Mouse (Mus musculus): ENCODE results near the gene Ndfip2. TPM values are rescaled to one million over a fixed set of nuclear protein-coding genes. Genes with fewer than 3 reads are reported as not detected.

The Ndfip2 gene
- total and polyA plus RNA-seq, 3 experiments: 13.7 to 26.3 TPM; not detected in 1

DNA sequence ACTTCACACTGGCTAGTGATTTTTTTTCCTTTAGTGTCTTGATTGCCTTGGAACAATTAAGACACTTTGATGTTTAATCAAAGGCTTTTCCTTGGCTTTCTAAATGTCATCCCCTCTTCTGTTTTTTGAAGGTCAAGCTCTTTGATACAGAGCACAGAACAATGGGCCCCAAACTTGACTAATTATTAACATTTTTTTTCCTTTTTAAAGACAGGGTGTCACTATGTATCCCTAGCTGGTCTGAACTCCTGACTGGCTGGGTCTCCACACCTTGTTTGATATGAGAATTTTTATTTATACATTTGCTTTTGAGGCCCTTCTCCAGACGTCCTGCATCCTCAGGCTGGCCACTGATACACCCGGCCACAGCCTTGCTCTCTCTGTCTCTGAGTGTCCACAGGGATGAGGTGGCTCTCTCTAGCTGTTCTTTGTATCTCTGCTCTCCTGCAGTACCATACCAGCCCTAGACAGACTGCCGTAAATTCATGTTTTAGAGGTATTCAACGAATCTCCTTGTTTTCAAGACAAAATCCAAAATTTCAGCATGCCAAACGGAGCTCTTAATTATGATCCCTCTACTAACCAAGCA, 19.8 kb upstream of the Ndfip2 start:
- Histone ChIP-seq H3K27ac (ENCODE audit: control insufficient read depth, low read depth, low read length) (no peak overlapping the region), H3K4me1 (ENCODE audit: control insufficient read depth in 1 of 2, insufficient read depth in 2 of 2, low read length in 2 of 2) (no peaks in the 10 kb centered on the region), H3K27me3 (ENCODE audit: control insufficient read depth in 1 of 2, insufficient read depth in 2 of 2, low read length in 2 of 2) (no peaks in the 10 kb centered on the region), H3K4me3 (ENCODE audit: control insufficient read depth in 1 of 2, insufficient read depth in 1 of 2, low read depth in 2 of 2, low read length in 2 of 2) (no peak overlapping the region), H3K9me3 (replicated peaks; ENCODE audit: insufficient read depth, low read length) (no peaks in the 10 kb centered on the region), H3K79me2 (ENCODE audit: control insufficient read depth, insufficient read depth, low read length, poor library complexity) (no peaks in the 10 kb centered on the region), H3K9ac (ENCODE audit: control insufficient read depth, low read depth, low read length, poor library complexity, severe bottlenecking) (no peak overlapping the region), H3K36me3 (ENCODE audit: control insufficient read depth in 1 of 2, insufficient read depth in 2 of 2, low read length in 2 of 2) (no peaks in the 10 kb centered on the region)
- TF ChIP-seq ELF1 (IDR thresholded peaks at IDR 0.05; ENCODE audit: low read depth, low read length) (no peak), MXI1 (IDR thresholded peaks at IDR 0.05; ENCODE audit: low read depth, low read length) (no peak), ZKSCAN1 (IDR thresholded peaks at IDR 0.05; ENCODE audit: low read depth, low read length) (no peak), SMC3 (IDR thresholded peaks at IDR 0.05; ENCODE audit: low read depth, low read length) (no peak), ZMIZ1 (IDR thresholded peaks at IDR 0.05; ENCODE audit: low read depth, low read length) (no peak), KAT2A (conservative IDR thresholded peaks at IDR 0.05; ENCODE audit: low read depth, low read length) (no peak), MYB (IDR thresholded peaks at IDR 0.05; ENCODE audit: low read depth, low read length) (no peak), HCFC1 (IDR thresholded peaks at IDR 0.05; ENCODE audit: low read depth, low read length) (no peak), NELFE (IDR thresholded peaks at IDR 0.05; ENCODE audit: low read depth, low read length) (no peak)
- DNase-seq (ENCODE audit: low read depth, low spot score): no peak

DNA sequence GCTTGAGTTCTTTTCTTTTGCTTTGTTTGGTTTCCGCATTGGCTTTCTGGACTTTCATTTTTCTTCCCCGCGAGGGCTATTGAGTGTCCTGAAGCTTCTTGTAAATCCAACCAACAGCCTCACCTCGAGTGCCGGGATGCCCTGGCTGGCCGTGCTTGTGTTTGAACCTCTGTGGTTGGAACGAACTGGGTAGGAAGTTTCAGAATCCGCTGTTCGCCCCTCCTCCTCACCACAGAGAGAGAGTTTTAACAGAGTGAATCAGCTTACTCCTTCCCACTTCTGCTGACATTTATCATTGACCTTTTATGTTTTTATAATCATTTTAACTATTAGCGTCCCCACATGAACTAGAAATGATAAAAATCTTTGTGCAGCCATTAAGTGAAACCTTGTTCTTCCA, 18.3 kb upstream of the Ndfip2 start:
- H3K9me3 ChIP-seq (replicated peaks; ENCODE audit: insufficient read depth, low read length): no peaks in the 10 kb centered on the region
- TF ChIP-seq CHD2 (IDR thresholded peaks at IDR 0.05; ENCODE audit: low read length): no peak
- no peak for TF ChIP-seq TCF12 (IDR thresholded peaks at IDR 0.05; ENCODE audit: low read depth, low read length)
- no peak for TF ChIP-seq TAL1 (IDR thresholded peaks at IDR 0.05; ENCODE audit: low read length)
- TF ChIP-seq TBP (IDR thresholded peaks at IDR 0.05; ENCODE audit: low read depth, low read length): no peak
- TF ChIP-seq HCFC1 (IDR thresholded peaks at IDR 0.05; ENCODE audit: low read depth, low read length): no peak
- no peak for TF ChIP-seq ELF1 (IDR thresholded peaks at IDR 0.05; ENCODE audit: low read depth, low read length)
- TF ChIP-seq ZC3H11A (IDR thresholded peaks at IDR 0.05; ENCODE audit: low read depth, low read length): no peak
- no peak for TF ChIP-seq GATA1 (IDR thresholded peaks at IDR 0.05; ENCODE audit: low read depth, low read length)
- no peak for TF ChIP-seq POLR2AphosphoS5 (IDR thresholded peaks at IDR 0.05; ENCODE audit: borderline replicate concordance, low read depth, low read length)
- no peak for TF ChIP-seq MAFK (IDR thresholded peaks at IDR 0.05; ENCODE audit: borderline replicate concordance, low read depth, low read length)
- TF ChIP-seq GABPA (IDR thresholded peaks at IDR 0.05; ENCODE audit: low read depth, low read length): no peak
- TF ChIP-seq MXI1 (IDR thresholded peaks at IDR 0.05; ENCODE audit: low read depth, low read length): no peak
- no peak for TF ChIP-seq JUND (IDR thresholded peaks at IDR 0.05; ENCODE audit: low read depth, low read length)
- TF ChIP-seq BHLHE40 (IDR thresholded peaks at IDR 0.05; ENCODE audit: borderline replicate concordance, low read depth, low read length): no peak
- TF ChIP-seq POLR2A (IDR thresholded peaks at IDR 0.05; ENCODE audit: control insufficient read depth in 1 of 2, insufficient read depth in 1 of 2, low read depth in 1 of 2, low read length in 2 of 2, poor library complexity in 1 of 2): no peak
- no peak for TF ChIP-seq USF1 (IDR thresholded peaks at IDR 0.05; ENCODE audit: low read depth, low read length)
- no peaks in the 10 kb centered on the region for H3K79me2 ChIP-seq (ENCODE audit: control insufficient read depth, insufficient read depth, low read length, poor library complexity)
- H3K4me1 ChIP-seq (ENCODE audit: control insufficient read depth in 1 of 2, insufficient read depth in 2 of 2, low read length in 2 of 2): no peaks in the 10 kb centered on the region
- no peak for DNase-seq (ENCODE audit: low read depth, low spot score)
- no peaks in the 10 kb centered on the region for H3K36me3 ChIP-seq (ENCODE audit: control insufficient read depth in 1 of 2, insufficient read depth in 2 of 2, low read length in 2 of 2)
- no peak overlapping the region for H3K4me3 ChIP-seq (ENCODE audit: control insufficient read depth in 1 of 2, insufficient read depth in 1 of 2, low read depth in 2 of 2, low read length in 2 of 2)
- H3K27me3 ChIP-seq (ENCODE audit: control insufficient read depth in 1 of 2, insufficient read depth in 2 of 2, low read length in 2 of 2): no peaks in the 10 kb centered on the region
- no peak overlapping the region for H3K27ac ChIP-seq (ENCODE audit: control insufficient read depth, low read depth, low read length)
- no peak overlapping the region for H3K9ac ChIP-seq (ENCODE audit: control insufficient read depth, low read depth, low read length, poor library complexity, severe bottlenecking)
